Mouse (Mus musculus) embryonic facial prominence, embryonic 10.5 days (tissue): Measurements from ENCODE around the gene Eid1. TPM values are rescaled to one million over a fixed set of nuclear protein-coding genes. Genes with fewer than 3 reads are reported as not detected.

Source experiments
- DNase-seq: peaks from one replicate; pipeline ENCODE4 v3.0.0-alpha.2; 2017; ENCODE audit warnings: low spot score
- H3K27ac ChIP-seq: fragments of 300-500 bp; sonication (generic); replicated peaks from 2 replicates; pipeline ENCODE4 v1.5.1; 2016; ENCODE audit warnings: mild to moderate bottlenecking
- H3K27me3 ChIP-seq: fragments of 300-500 bp; sonication (generic); replicated peaks from 2 replicates; pipeline ENCODE4 v1.6.1; 2016; ENCODE audit warnings: low read depth, mild to moderate bottlenecking; ENCODE audit not compliant: poor library complexity, severe bottlenecking
- H3K36me3 ChIP-seq: fragments of 300-500 bp; sonication (generic); replicated peaks from 2 replicates; pipeline ENCODE4 v1.6.1; 2016; ENCODE audit warnings: mild to moderate bottlenecking, moderate library complexity
- H3K4me1 ChIP-seq: fragments of 300-500 bp; sonication (generic); 2 replicates; pipeline ENCODE4 v1.6.1; 2016
- H3K4me3 ChIP-seq: fragments of 300-500 bp; sonication (generic); 2 replicates; pipeline ENCODE4 v1.5.1; 2016; ENCODE audit warnings: mild to moderate bottlenecking, moderate library complexity
- H3K9me3 ChIP-seq: fragments of 300-500 bp; sonication (generic); 2 replicates; pipeline ENCODE4 v1.6.1; 2016; ENCODE audit warnings: mild to moderate bottlenecking
- WGBS: fragments of 180-500 bp; shearing (Covaris S2); methylation state at CpG from one replicate; pipeline ENCODE4 v1.1.7; 2016; 5-methylcytosine and 5-hydroxymethylcytosine counted together
- polyA plus RNA-seq: library from polyadenylated mRNA; unstranded; fragments of >200 nt; fragmentation: Nextera tagmentation; extraction: Ambion mirVana; gene quantifications from 2 replicates; pipeline ENCODE4 v1.2.1, GENCODE M21; 2016

Gene Eid1
- 127 and 136 TPM in 2 replicates for polyA plus RNA-seq

DNA sequence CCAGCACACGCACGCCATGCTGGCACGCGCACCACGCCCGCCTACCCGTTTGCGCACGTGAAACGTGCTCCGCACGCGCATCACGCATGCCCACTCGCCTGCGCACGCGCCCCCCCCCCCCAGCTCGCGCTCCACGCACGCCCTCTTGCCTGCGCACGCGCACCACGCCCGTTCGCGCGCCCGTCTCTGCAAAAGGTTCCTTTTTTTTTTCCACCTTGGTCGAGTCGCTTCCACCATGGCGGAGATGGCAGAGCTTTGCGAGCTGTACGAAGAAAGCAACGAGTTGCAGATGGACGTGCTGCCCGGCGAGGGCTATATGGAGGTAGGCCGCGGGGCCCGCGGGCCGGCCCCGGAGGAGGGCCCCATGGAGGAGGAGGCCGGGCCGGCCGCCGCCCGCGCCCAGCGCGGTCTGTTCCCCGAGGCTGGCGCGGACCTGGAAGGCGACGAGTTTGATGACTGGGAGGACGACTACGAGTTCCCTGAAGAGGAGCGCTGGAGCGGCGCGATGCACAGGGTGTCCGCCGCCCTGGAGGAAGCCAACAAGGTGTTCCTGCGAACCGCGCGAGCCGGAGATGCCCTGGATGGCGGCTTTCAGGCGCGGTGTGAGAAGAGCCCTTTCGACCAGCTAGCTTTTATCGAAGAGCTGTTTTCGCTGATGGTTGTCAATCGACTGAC, at the start of gene Eid1:
Eid1 (plus strand) TSS at position 139 of the 675 bp plus-strand sequence.
- Histone ChIP-seq H3K27ac (peak within 1 kb of the TSS; percentile 96), H3K4me3 (peak within 1 kb of the TSS; percentile 87), H3K27me3 (no peaks in the 10 kb centered on the region), H3K9me3 (no peaks in the 10 kb centered on the region), H3K36me3 (no peaks in the 10 kb centered on the region), H3K4me1 (peaks cover 19% of the 10 kb centered on the region)
- DNase-seq, result peak; percentile 90
- under 1% methylated on average over 79 of the region's 79 CpGs for WGBS

DNA sequence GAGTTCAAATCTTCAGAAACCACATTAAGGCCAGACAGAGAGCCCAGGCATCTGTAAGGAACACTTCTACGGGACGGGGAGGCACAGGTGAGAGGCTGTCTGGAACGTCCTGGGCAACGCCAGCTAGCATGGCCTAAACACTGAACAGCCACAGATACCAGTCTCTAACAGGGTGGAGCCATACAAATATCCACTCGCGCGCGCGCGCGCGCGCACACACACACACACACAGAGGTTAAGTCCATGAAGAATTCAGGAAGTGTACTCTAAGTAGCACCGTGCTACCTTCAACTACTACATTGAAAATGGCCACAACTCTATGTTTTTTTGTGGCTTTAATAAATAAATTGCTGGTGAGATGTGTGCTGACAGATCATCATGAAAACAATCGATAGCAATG, 49.7 kb upstream of the Eid1 start:
- Histone ChIP-seq H3K4me1 (peaks cover 38% of the 10 kb centered on the region), H3K9me3 (no peaks in the 10 kb centered on the region), H3K27ac (no peak overlapping the region), H3K36me3 (peaks cover 24% of the 10 kb centered on the region), H3K27me3 (no peaks in the 10 kb centered on the region), H3K4me3 (peak overlapping the region; percentile 77)
- 93% methylated on average over 15 of the region's 15 CpGs for WGBS
- no peak for DNase-seq

DNA sequence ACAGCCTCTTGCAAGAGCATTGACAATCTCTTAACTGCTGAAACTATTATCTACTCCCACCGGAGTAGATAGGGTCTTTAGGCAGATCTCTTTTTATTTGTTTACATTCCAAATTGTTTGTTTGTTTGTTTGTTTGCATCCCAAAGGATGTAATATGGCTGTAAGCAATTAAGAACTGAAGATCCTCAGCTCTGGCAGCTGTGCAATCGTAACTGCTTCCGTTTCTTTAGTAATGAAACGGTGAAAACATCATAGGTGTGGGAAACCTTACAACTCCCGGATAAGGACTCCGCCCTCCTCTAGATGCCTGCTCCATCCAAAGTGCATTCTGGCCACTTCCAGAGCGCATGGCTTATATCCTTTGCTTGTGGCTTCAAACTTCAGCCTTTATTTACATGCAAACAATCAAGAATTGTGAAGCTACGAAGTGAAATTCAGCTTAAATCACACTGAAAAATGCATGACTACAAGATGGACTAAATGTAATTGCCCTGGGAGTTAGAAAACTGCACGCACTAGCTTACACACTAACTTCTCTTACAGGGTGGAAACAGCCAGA, 48.7 kb upstream of the Eid1 start:
- H3K9me3 ChIP-seq, result no peaks in the 10 kb centered on the region
- peaks cover 38% of the 10 kb centered on the region for H3K4me1 ChIP-seq
- DNase-seq, result peak; percentile 12
- peak overlapping the region; percentile 85 for H3K27ac ChIP-seq
- 15% methylated on average over 9 of the region's 9 CpGs for WGBS
- peak overlapping the region; percentile 77 for H3K4me3 ChIP-seq
- H3K36me3 ChIP-seq, result peaks cover 14% of the 10 kb centered on the region
- no peaks in the 10 kb centered on the region for H3K27me3 ChIP-seq

DNA sequence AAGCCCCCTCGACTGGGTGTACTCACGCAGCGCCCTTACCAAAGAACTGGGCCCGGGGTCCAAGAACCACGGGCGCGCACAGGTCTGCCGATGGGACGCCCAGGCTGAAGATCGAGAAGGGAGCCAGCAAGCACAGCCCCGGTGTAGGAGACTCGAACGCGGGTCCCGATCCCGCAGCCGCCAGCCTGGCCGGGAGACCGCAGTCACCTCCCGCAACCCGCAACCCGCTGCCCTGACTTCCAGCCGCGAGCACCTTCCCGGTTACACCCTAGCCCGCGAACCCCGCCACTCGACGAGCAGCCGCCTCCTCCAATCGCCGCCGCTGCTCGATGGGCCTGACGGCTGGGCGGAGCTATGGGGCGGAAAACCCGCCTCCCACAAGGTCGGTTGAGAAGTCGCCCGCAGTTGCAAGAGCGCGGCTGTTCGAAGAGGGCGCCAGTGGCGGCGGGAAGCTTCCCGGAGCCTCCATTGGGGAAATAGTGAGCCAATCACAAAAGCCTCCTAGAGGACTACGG, 48.0 kb upstream of the Eid1 start, which contains the start of gene Cep152:
Cep152 (minus strand) TSS at position 277 of the 515 bp plus-strand sequence.
- no peaks in the 10 kb centered on the region for H3K27me3 ChIP-seq
- H3K27ac ChIP-seq, result peak within 1 kb of the TSS; percentile 85
- H3K4me3 ChIP-seq, result peak within 1 kb of the TSS; percentile 77
- peaks cover 8% of the 10 kb centered on the region for H3K36me3 ChIP-seq
- H3K9me3 ChIP-seq, result no peaks in the 10 kb centered on the region
- whole genome bisulfite sequencing, result under 1% methylated on average over 50 of the region's 50 CpGs
- peaks cover 38% of the 10 kb centered on the region for H3K4me1 ChIP-seq
- DNase-seq, result peak; percentile 98

DNA sequence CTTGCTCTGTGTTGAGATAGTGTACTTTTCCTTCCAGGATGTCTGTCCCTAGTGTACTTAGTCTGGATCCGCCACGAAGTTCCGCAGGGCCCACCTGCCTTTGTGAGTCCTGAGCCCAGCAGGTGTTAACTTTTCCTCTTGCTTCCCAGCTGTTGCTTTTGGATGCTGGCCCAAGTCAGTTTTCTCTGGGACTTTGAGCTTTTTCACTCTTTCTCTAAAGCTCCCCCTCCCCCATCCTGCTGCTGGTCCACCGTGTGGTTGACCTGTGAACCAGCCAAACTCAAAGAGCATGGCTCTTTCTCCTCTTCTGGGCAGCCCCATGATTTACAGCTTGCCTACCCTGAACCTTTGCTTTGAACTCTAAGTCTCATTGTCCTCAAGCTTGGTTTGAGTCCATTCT, 46.4 kb upstream of the Eid1 start:
- Histone ChIP-seq H3K36me3 (no peaks in the 10 kb centered on the region), H3K4me1 (peaks cover 23% of the 10 kb centered on the region), H3K27ac (no peak overlapping the region), H3K27me3 (no peaks in the 10 kb centered on the region), H3K4me3 (no peak overlapping the region), H3K9me3 (no peaks in the 10 kb centered on the region)
- no peak for DNase-seq
- 85% methylated on average over 4 of the region's 4 CpGs for WGBS

DNA sequence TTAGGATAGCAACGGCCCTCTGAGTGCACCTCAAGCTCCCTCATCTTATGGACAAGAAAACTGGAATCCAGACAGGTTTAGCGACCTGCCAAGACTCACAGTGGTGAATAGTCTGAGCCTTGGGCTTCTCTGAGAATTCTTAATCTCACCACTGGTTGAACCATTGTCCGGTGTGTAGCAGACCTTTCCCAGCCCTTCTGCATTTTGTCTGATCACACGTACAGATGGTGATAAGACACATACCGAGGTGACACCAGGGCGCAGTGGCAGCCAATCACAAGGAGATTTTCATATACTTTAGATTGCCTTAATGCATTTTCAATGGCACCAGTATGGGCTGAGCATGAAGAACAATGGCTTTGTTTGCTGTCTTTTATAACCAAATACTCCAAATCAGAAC, 44.4 kb upstream of the Eid1 start:
- WGBS, result 85% methylated on average over 6 of the region's 6 CpGs
- H3K9me3 ChIP-seq, result no peaks in the 10 kb centered on the region
- no peak overlapping the region for H3K27ac ChIP-seq
- DNase-seq, result no peak
- H3K4me3 ChIP-seq, result no peak overlapping the region
- no peaks in the 10 kb centered on the region for H3K36me3 ChIP-seq
- H3K4me1 ChIP-seq, result peaks cover 18% of the 10 kb centered on the region
- no peaks in the 10 kb centered on the region for H3K27me3 ChIP-seq

DNA sequence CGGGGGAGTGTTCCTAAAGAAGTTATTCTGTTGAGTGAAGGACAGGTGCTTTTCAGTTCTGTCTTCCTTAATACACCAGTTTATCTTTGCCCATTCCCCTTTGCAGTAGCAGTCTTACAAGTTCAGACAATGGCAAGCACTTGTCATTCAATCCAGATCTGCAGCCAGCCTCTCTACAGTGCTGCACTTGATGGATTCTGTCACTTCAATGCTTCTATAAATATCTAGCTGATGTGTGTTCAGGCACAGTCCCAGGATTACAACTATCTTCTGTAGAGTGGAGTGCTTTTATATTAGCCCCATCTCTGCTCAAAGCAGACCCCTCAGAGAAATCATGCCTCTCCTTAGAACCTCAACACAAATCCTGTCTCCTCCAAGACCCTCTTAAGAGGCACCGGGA, 42.9 kb upstream of the Eid1 start:
- no peaks in the 10 kb centered on the region for H3K27me3 ChIP-seq
- no peak overlapping the region for H3K4me3 ChIP-seq
- peaks cover 7% of the 10 kb centered on the region; the same call in 1 of the 2 replicates for H3K4me1 ChIP-seq
- 92% methylated on average over 2 of the region's 2 CpGs for WGBS
- no peak overlapping the region for H3K27ac ChIP-seq
- H3K36me3 ChIP-seq, result no peaks in the 10 kb centered on the region
- no peaks in the 10 kb centered on the region for H3K9me3 ChIP-seq
- no peak for DNase-seq

DNA sequence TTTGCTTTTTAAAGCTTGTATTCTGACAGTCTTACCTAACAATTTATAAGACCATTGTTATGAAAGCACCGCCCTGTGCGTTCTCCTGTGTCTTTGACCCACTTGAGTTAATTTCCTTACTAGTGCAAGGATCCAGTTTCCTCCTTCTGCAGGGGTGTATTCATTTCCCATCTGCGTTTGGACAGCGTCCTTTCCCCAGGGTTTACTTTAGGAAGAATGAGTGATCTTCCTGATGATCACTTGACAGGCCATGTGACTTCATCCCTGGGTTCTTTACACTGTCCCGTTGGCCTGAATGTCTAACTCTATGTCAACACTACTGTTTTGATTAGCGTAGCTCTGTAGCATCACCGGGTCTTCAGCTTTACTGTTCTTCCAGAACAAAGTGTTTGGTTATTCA, 35.6 kb upstream of the Eid1 start:
- Histone ChIP-seq H3K36me3 (no peaks in the 10 kb centered on the region), H3K9me3 (no peaks in the 10 kb centered on the region; the same call in 1 of the 2 replicates), H3K4me3 (no peak overlapping the region), H3K27ac (no peak overlapping the region), H3K27me3 (no peaks in the 10 kb centered on the region), H3K4me1 (no peaks in the 10 kb centered on the region)
- 78% methylated on average over 7 of the region's 7 CpGs for WGBS
- DNase-seq, result no peak

DNA sequence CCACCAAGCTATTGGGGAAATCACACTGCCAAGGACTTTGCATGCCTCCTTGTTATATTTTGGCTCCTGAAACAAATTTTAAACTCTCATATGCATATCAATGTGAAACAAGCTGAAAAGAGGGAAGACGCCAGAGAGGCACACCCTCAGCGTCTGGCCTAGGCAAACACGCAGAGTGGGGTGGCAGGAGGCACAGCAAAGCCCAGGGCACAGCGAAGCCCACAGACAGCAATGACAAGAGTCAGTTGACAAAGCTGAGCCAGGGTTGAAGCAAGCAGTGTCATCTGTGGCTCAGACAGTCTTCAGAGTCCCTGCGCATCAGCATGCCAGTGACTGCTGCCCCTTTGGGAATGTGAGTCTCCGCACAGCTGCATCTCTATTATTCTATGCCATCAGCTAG, 28.0 kb upstream of the Eid1 start:
- no peak for DNase-seq
- H3K4me3 ChIP-seq, result no peak overlapping the region
- 85% methylated on average over 6 of the region's 6 CpGs for WGBS
- H3K9me3 ChIP-seq, result no peaks in the 10 kb centered on the region
- no peaks in the 10 kb centered on the region for H3K4me1 ChIP-seq
- H3K27ac ChIP-seq, result no peak overlapping the region
- no peaks in the 10 kb centered on the region for H3K27me3 ChIP-seq
- H3K36me3 ChIP-seq, result no peaks in the 10 kb centered on the region

DNA sequence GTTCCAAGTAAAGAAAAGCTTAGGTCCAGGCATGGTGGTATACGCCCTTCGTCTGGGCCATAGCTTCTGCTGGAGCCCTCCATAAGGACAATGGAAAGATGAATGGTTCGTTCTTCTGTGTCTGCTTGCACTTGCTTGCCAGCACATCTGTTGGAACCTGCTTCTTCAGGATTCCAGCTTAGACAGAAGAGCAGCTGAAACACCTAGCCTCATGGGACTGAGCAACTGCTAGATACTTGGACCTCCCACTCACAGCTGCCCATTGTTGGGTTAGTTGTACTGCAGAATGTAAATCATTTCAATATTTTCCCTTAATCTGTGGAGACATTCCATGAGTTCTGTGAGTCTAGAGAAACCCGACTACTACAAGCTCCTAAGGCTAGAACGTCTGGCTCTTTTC, 22.9 kb upstream of the Eid1 start:
- Histone ChIP-seq H3K36me3 (no peaks in the 10 kb centered on the region), H3K27ac (no peak overlapping the region), H3K27me3 (no peaks in the 10 kb centered on the region), H3K4me1 (no peaks in the 10 kb centered on the region), H3K9me3 (no peaks in the 10 kb centered on the region), H3K4me3 (no peak overlapping the region)
- WGBS, result 89% methylated on average over 5 of the region's 5 CpGs
- no peak for DNase-seq

DNA sequence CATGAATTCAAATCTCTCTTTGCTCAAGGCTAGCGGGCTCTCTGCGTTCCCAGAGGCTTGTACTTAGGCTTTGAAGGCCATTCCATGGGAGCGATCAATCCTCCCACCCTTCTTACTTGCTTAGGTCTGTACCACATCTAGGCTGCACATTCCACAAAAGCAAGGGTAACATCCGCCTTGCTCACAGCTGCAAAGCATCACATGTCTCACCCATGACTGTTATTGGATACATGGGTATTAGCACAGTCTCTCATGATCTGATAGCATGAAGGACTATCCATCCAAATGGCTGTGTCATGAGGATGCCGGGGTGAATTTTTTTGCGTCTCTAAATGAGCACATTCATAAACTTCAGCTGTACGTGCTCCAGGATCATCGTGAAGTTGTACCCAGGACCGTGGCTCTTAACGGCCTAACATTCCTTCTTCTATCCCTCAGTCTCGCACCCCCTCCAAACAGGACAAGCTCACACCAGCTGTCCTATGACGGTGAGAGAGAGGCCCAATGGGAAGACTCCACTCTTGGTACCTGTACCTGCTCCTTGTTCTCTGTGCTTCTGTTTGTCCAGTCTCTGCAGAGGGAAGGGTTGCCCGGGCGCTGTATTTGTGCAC, 22.0 kb upstream of the Eid1 start:
- 94% methylated on average over 14 of the region's 14 CpGs for WGBS
- Histone ChIP-seq H3K27ac (no peak overlapping the region), H3K4me3 (no peak overlapping the region), H3K4me1 (no peaks in the 10 kb centered on the region), H3K36me3 (no peaks in the 10 kb centered on the region), H3K27me3 (no peaks in the 10 kb centered on the region), H3K9me3 (no peaks in the 10 kb centered on the region)
- DNase-seq, result no peak

DNA sequence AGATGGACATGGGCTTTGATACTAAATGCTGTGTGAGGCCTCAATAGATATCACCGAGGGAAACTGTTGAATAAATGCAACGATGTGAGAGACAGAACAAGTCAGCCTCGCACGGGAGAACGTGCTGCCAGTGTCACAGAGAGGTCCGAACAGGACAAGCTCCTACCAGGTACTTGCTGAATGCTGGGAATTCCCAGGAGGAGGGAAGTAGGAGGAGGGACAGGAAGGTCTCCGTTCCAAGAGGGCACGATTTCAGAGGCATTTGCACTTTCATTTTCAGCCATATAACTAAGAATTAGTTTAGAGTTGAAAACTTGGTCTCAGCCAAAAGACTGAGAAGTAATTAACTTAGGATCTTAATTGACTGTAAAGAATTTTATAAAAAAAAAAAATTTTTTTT, 21.3 kb upstream of the Eid1 start:
- whole genome bisulfite sequencing, result 86% methylated on average over 8 of the region's 8 CpGs
- Histone ChIP-seq H3K36me3 (no peaks in the 10 kb centered on the region), H3K27ac (no peak overlapping the region), H3K4me3 (no peak overlapping the region), H3K4me1 (no peaks in the 10 kb centered on the region), H3K27me3 (no peaks in the 10 kb centered on the region), H3K9me3 (no peaks in the 10 kb centered on the region)
- DNase-seq, result no peak

DNA sequence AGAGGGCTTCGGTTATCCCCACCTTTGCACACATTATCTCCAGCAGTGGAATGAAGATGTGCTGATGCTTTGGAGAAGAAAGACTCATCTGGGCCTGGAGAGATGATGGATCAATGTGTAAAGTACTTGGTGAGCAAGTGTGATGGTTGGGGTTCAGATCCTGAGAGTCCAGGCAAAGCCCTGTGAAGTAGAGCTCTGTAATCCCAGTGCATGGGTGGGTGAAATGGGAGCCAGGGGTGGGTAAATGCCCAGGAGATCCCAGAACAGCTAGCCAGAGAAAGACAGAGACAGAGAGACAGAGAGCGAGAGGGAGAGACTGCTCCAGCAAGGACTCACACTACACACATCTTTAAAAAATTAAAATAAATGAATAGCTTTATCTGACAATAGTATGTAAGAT, 19.6 kb upstream of the Eid1 start:
- 93% methylated on average over 2 of the region's 2 CpGs for WGBS
- Histone ChIP-seq H3K4me3 (no peak overlapping the region), H3K36me3 (no peaks in the 10 kb centered on the region), H3K4me1 (no peaks in the 10 kb centered on the region), H3K27ac (no peak overlapping the region), H3K9me3 (no peaks in the 10 kb centered on the region), H3K27me3 (no peaks in the 10 kb centered on the region)
- no peak for DNase-seq
